Mouse (Mus musculus) CH12.LX (cell line): ENCODE measurements around the gene Incenp. TPM values are rescaled to one million over a fixed set of nuclear protein-coding genes. Genes with fewer than 3 reads are reported as not detected.

Experiments used
- DNase-seq: peaks from one replicate; pipeline ENCODE4 v3.0.0-alpha.2; 2013; ENCODE audit errors: extremely low read depth
- H3K27ac ChIP-seq: 2 replicates; pipeline ENCODE4 v1.5.1; 2012; ENCODE audit warnings: low read depth, mild to moderate bottlenecking, control low read depth, moderate library complexity; ENCODE audit not compliant: insufficient read depth
- H3K27me3 ChIP-seq: replicated peaks from 2 replicates; pipeline ENCODE3; 2012; ENCODE audit warnings: inconsistent platforms
- H3K36me3 ChIP-seq, 2 experiments: replicated peaks in 1 of 2; 2 replicates each; pipeline versions ENCODE3 to v1.6.1; 2012; ENCODE audit warnings: inconsistent platforms in 1 of 2, low read length in 1 of 2, mild to moderate bottlenecking in 1 of 2, mixed read lengths in 1 of 2, moderate library complexity in 1 of 2; ENCODE audit not compliant: control insufficient read depth in 1 of 2, insufficient read depth in 1 of 2
- H3K4me1 ChIP-seq, 2 experiments: 2 replicates each; pipeline ENCODE4 v1.6.1; 2012; ENCODE audit warnings: inconsistent platforms in 1 of 2, moderate library complexity in 1 of 2; ENCODE audit not compliant: insufficient read depth in 2 of 2, control insufficient read depth in 1 of 2
- H3K4me2 ChIP-seq: 2 replicates; pipeline ENCODE4 v1.6.1; 2012; ENCODE audit warnings: low read depth, mild to moderate bottlenecking, control low read depth; ENCODE audit not compliant: poor library complexity, insufficient read depth, severe bottlenecking
- H3K4me3 ChIP-seq, 3 experiments: fragments of 150-350 bp in 1 of 3; sonication (generic) in 1 of 3; replicated peaks in 1 of 3; 2 replicates each; pipeline versions ENCODE3 to v1.5.1; 2011 to 2012; ENCODE audit warnings: low read depth in 2 of 3, low read length in 2 of 3, mild to moderate bottlenecking in 2 of 3, moderate library complexity in 2 of 3, control low read depth in 1 of 3, improper control_type of control experiment in 1 of 3, inconsistent platforms in 1 of 3, mixed read lengths in 1 of 3; ENCODE audit not compliant: poor library complexity in 1 of 3
- H3K79me2 ChIP-seq: replicated peaks from 2 replicates; pipeline ENCODE4 v1.6.1; 2012; ENCODE audit warnings: mild to moderate bottlenecking, moderate library complexity; ENCODE audit not compliant: control insufficient read depth, poor library complexity, insufficient read depth, severe bottlenecking; ENCODE audit errors: extremely low read depth
- H3K9ac ChIP-seq: 2 replicates; pipeline ENCODE4 v1.6.1; 2012; ENCODE audit warnings: low read depth, mild to moderate bottlenecking, control low read depth, moderate library complexity; ENCODE audit not compliant: insufficient read depth
- H3K9me3 ChIP-seq: replicated peaks from 2 replicates; pipeline ENCODE3; 2012; ENCODE audit warnings: low read length, inconsistent platforms, mixed read lengths
- E2F4 ChIP-seq: IDR thresholded peaks from 2 replicates; pipeline ENCODE4 v1.6.1; 2011; ENCODE audit warnings: low read depth, low read length, improper control_type of control experiment; ENCODE audit not compliant: insufficient replicate concordance
- ELF1 ChIP-seq: IDR thresholded peaks from 2 replicates; pipeline ENCODE4 v1.6.1; 2014; ENCODE audit warnings: low read depth, mild to moderate bottlenecking, inconsistent platforms, low read length, improper control_type of control experiment
- EP300 ChIP-seq: IDR thresholded peaks from 2 replicates; pipeline ENCODE4 v1.6.1; 2011; ENCODE audit warnings: low read length, improper control_type of control experiment
- ETS1 ChIP-seq: conservative IDR thresholded peaks from 2 replicates; pipeline ENCODE4 v1.6.1; 2012; ENCODE audit warnings: low read depth, mild to moderate bottlenecking, inconsistent platforms, low read length, improper control_type of control experiment, moderate library complexity
- IRF4 ChIP-seq: IDR thresholded peaks from 2 replicates; pipeline ENCODE4 v1.6.1; 2014; ENCODE audit warnings: low read depth, mild to moderate bottlenecking, inconsistent platforms, low read length, improper control_type of control experiment
- JUN ChIP-seq: IDR thresholded peaks from 2 replicates; pipeline ENCODE4 v1.6.1; 2011; ENCODE audit warnings: low read depth, mild to moderate bottlenecking, low read length, improper control_type of control experiment, moderate library complexity; ENCODE audit not compliant: insufficient read depth
- JUND ChIP-seq: conservative IDR thresholded peaks from 2 replicates; pipeline ENCODE4 v1.6.1; 2011; ENCODE audit warnings: low read depth, low read length, improper control_type of control experiment
- KAT2A ChIP-seq: IDR thresholded peaks from 2 replicates; pipeline ENCODE4 v1.6.1; 2012; ENCODE audit warnings: low read length, improper control_type of control experiment, inconsistent platforms; ENCODE audit not compliant: insufficient replicate concordance
- MAX ChIP-seq: IDR thresholded peaks from 2 replicates; pipeline ENCODE4 v1.6.1; 2011; ENCODE audit warnings: low read length, improper control_type of control experiment
- MAZ ChIP-seq: IDR thresholded peaks from 2 replicates; pipeline ENCODE4 v1.6.1; 2012; ENCODE audit warnings: low read depth, mild to moderate bottlenecking, inconsistent platforms, low read length, improper control_type of control experiment, moderate library complexity
- MXI1 ChIP-seq: IDR thresholded peaks from 2 replicates; pipeline ENCODE4 v1.6.1; 2011; ENCODE audit warnings: mild to moderate bottlenecking, low read depth, low read length, improper control_type of control experiment
- NRF1 ChIP-seq: IDR thresholded peaks from 2 replicates; pipeline ENCODE4 v1.6.1; 2014; ENCODE audit warnings: low read depth, mild to moderate bottlenecking, inconsistent platforms, low read length, improper control_type of control experiment, moderate library complexity
- POLR2A ChIP-seq: IDR thresholded peaks from 2 replicates; pipeline ENCODE4 v1.6.1; 2011; ENCODE audit warnings: low read depth, mild to moderate bottlenecking, improper control_type of control experiment, low read length
- POLR2AphosphoS2 ChIP-seq: IDR thresholded peaks from 2 replicates; pipeline ENCODE4 v1.6.1; 2011; ENCODE audit warnings: low read depth, low read length, improper control_type of control experiment
- SMC3 ChIP-seq: IDR thresholded peaks from 2 replicates; pipeline ENCODE4 v1.6.1; 2011; ENCODE audit warnings: low read depth, low read length, improper control_type of control experiment
- TCF12 ChIP-seq: IDR thresholded peaks from 2 replicates; pipeline ENCODE4 v1.6.1; 2014; ENCODE audit warnings: low read depth, mild to moderate bottlenecking, inconsistent platforms, low read length, improper control_type of control experiment
- UBTF ChIP-seq: IDR thresholded peaks from 2 replicates; pipeline ENCODE4 v1.6.1; 2012; ENCODE audit warnings: low read depth, mild to moderate bottlenecking, inconsistent platforms, low read length, improper control_type of control experiment, moderate library complexity
- ZC3H11A ChIP-seq: IDR thresholded peaks from 2 replicates; pipeline ENCODE4 v1.6.1; 2012; ENCODE audit warnings: low read depth, mild to moderate bottlenecking, inconsistent platforms, low read length, improper control_type of control experiment
- ZKSCAN1 ChIP-seq: IDR thresholded peaks from 2 replicates; pipeline ENCODE4 v1.6.1; 2012; ENCODE audit warnings: low read depth, inconsistent platforms, low read length, improper control_type of control experiment, borderline replicate concordance
- ZNF384 ChIP-seq: IDR thresholded peaks from 2 replicates; pipeline ENCODE4 v1.6.1; 2012; ENCODE audit warnings: low read depth, low read length, improper control_type of control experiment, inconsistent platforms
- dilution Hi-C: fragments of 300-500 bp; cut with MboI; formaldehyde crosslinking; loops from 2 replicates; pipeline ENCODE4 v1.14.3; 2020; ENCODE audit warnings: low sequenced_read_pairs; ENCODE audit not compliant: extremely low pct_unique_long_range_greater_than_20kb, extremely low pct_ligation_motif_present
- in situ Hi-C: fragments of 300-500 bp; cut with MboI; formaldehyde crosslinking; loops from 3 replicates; pipeline ENCODE4 v1.14.3; 2019; ENCODE audit warnings: low sequenced_read_pairs, low pct_ligation_motif_present, low pct_unique_long_range_greater_than_20kb, mixed read lengths
- polyA plus RNA-seq: library from polyadenylated mRNA; unstranded; fragments of >175 nt; gene quantifications from 2 replicates; pipeline ENCODE4 v1.2.1, GENCODE M21; 2012; ENCODE audit warnings: low read depth; ENCODE audit not compliant: insufficient read length
- total RNA-seq, 2 experiments: library from RNA; depleted of rRNA; stranded (reverse); fragments of 300-350 nt in 1 of 2; fragments of >200 nt in 1 of 2; gene quantifications; 2 replicates each; pipeline ENCODE4 v1.2.3; 2012 to 2014

The Incenp gene
- total and polyA plus RNA-seq, 3 experiments, result 58.5 to 201 (median 73.4) TPM

GRCm38 (mm10) chr19:9940903-9941302, 41.6 kb upstream of the Incenp start:
- dilution Hi-C loops (no loop called here), in situ Hi-C loops (no loop called here)
- Histone ChIP-seq H3K4me1 (peaks cover 39 to 90% of the 10 kb centered on the region in 2 experiments), H3K36me3 (no peaks in the 10 kb centered on the region), H3K4me3 (no peak overlapping the region), H3K79me2 (no peaks in the 10 kb centered on the region), H3K27me3 (no peaks in the 10 kb centered on the region), H3K4me2 (no peak overlapping the region), H3K27ac (no peak overlapping the region), H3K9me3 (no peaks in the 10 kb centered on the region), H3K9ac (no peak overlapping the region)
- TF ChIP-seq JUND, result no peak
- TF ChIP-seq UBTF, result no peak
- no peak for TF ChIP-seq SMC3
- no peak for TF ChIP-seq E2F4
- TF ChIP-seq POLR2AphosphoS2, result no peak
- TF ChIP-seq EP300, result no peak
- no peak for TF ChIP-seq NRF1
- no peak for TF ChIP-seq ZNF384
- TF ChIP-seq MXI1, result no peak
- no peak for TF ChIP-seq KAT2A
- no peak for TF ChIP-seq IRF4
- no peak for TF ChIP-seq TCF12
- TF ChIP-seq JUN, result no peak
- no peak for TF ChIP-seq MAX
- no peak for TF ChIP-seq MAZ
- no peak for TF ChIP-seq POLR2A
- TF ChIP-seq ZC3H11A, result no peak
- no peak for DNase-seq

GRCm38 (mm10) chr19:9939841-9940240, 40.5 kb upstream of the Incenp start:
- H3K9me3 ChIP-seq, result no peaks in the 10 kb centered on the region
- no peak overlapping the region for H3K9ac ChIP-seq
- dilution Hi-C loops, result no loop called here
- no peak overlapping the region for H3K4me3 ChIP-seq
- no peaks in the 10 kb centered on the region for H3K79me2 ChIP-seq
- no peak for TF ChIP-seq ZKSCAN1
- no peak for TF ChIP-seq POLR2A
- TF ChIP-seq ETS1, result no peak
- TF ChIP-seq MXI1, result no peak
- TF ChIP-seq ELF1, result no peak
- TF ChIP-seq E2F4, result no peak
- DNase-seq, result no peak
- H3K27ac ChIP-seq, result no peak overlapping the region
- no peaks in the 10 kb centered on the region for H3K36me3 ChIP-seq
- H3K4me2 ChIP-seq, result no peak overlapping the region
- peaks cover 38 to 91% of the 10 kb centered on the region in 2 experiments for H3K4me1 ChIP-seq
- H3K27me3 ChIP-seq, result no peaks in the 10 kb centered on the region
- in situ Hi-C loops, result no loop called here
